Mouse (Mus musculus) bone marrow macrophage, adult 2 months (primary cell): ENCODE results near the gene Itga1.

Experiments used
- CTCF ChIP-seq: IDR thresholded peaks from 2 replicates; pipeline ENCODE4 v1.5.1; 2012; ENCODE audit warnings: low read depth, mild to moderate bottlenecking, low read length, moderate library complexity
- POLR2A ChIP-seq: IDR thresholded peaks from 2 replicates; pipeline ENCODE4 v1.6.1; 2012; ENCODE audit warnings: mild to moderate bottlenecking, low read depth, low read length, borderline replicate concordance

DNA sequence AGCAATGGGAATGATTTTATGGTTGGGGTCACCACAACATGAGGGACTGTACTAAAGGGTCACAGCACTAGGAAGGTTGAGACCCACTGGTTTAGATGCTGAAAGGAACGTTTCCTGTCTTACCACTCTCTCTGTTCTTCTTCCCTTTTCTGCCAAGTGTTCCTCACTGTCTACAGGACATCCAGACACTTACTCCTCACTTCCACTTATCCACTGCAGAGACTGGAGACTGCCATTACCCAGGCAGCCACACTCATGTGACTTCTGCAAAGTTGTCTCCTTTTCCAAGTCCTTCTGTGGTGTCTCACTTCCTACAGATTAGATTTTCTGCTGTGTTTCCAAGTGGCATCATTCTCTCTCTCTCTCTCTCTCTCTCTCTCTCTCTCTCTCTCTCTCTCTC is 177.0 kb downstream of the Itga1 start:
- TF ChIP-seq CTCF: no peak
- no peak for TF ChIP-seq POLR2A
